Mouse (Mus musculus) hindbrain, embryonic 15.5 days (tissue): Measurements from ENCODE around the gene Zfand4. TPM values are rescaled to one million over a fixed set of nuclear protein-coding genes. Genes with fewer than 3 reads are reported as not detected.
A peak's percentile ranks its signal among the peaks of the same experiment; 100 is the strongest.
"Not testable (repeated sequence)": the region's sequence is repeated elsewhere in the genome, so short reads cannot be mapped to it uniquely, and the experiment has no call there.

Experiments used
- ATAC-seq: fragments of 200-750 bp; cut with Nextera tagmentation; 2 replicates; pipeline ENCODE4 v1.8.0; 2017; ENCODE audit warnings: low read depth, moderate number of reproducible peaks, moderate TSS enrichment; ENCODE audit not compliant: low FRiP score
- H3K27ac ChIP-seq: fragments of 300-500 bp; sonication (generic); replicated peaks from 2 replicates; pipeline ENCODE4 v1.5.1; 2015; ENCODE audit warnings: mild to moderate bottlenecking, inconsistent platforms
- H3K27me3 ChIP-seq: fragments of 300-500 bp; sonication (generic); 2 replicates; pipeline ENCODE4 v1.6.1; 2015; ENCODE audit warnings: control low read depth, inconsistent platforms
- H3K36me3 ChIP-seq: fragments of 300-500 bp; sonication (generic); 2 replicates; pipeline ENCODE4 v1.6.1; 2015; ENCODE audit warnings: control low read depth, inconsistent platforms
- H3K4me1 ChIP-seq: fragments of 300-500 bp; sonication (generic); replicated peaks from 2 replicates; pipeline ENCODE4 v1.6.1; 2015; ENCODE audit warnings: control low read depth, inconsistent platforms
- H3K4me2 ChIP-seq: fragments of 300-500 bp; sonication (generic); 2 replicates; pipeline ENCODE4 v1.6.1; 2015; ENCODE audit warnings: moderate library complexity, mild to moderate bottlenecking, inconsistent platforms
- H3K4me3 ChIP-seq: fragments of 300-500 bp; sonication (generic); 2 replicates; pipeline ENCODE4 v1.5.1; 2015; ENCODE audit warnings: mild to moderate bottlenecking, inconsistent platforms
- H3K9ac ChIP-seq: fragments of 300-500 bp; sonication (generic); 2 replicates; pipeline ENCODE4 v1.6.1; 2015; ENCODE audit warnings: inconsistent platforms
- H3K9me3 ChIP-seq: fragments of 300-500 bp; sonication (generic); 2 replicates; pipeline ENCODE4 v1.6.1; 2016; ENCODE audit warnings: control low read depth, inconsistent platforms
- WGBS: fragments of 180-500 bp; shearing (Covaris S2); methylation state at CpG from one replicate; pipeline ENCODE4 v1.1.7; 2015; 5-methylcytosine and 5-hydroxymethylcytosine counted together
- polyA plus RNA-seq: library from polyadenylated mRNA; unstranded; fragments of >200 nt; fragmentation: Nextera tagmentation; extraction: Ambion mirVana; gene quantifications from 2 replicates; pipeline ENCODE4 v1.2.1, GENCODE M21; 2015

Zfand4 gene
- polyA plus RNA-seq, 1 experiment from 2014 or later, result 6.1 TPM

DNA sequence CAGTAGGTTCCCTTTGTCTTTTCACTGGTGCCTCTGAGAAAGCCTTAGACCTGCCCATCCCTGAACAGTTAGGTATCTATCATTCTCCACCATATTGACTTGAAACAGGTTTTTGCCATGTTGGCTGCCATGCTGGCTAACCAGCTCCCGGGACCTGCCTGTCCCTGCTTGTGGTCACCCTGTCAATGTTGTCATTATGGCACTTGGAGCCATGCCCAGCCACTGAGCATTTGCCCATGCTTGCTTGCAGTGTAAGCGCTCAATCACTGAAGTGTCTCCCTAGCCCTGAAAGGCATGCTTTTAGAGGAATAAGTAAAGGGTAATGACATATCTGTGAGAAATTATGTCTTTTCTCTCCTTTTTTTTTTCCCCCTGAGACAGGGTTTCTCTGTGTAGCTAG is 67.4 kb downstream of the Zfand4 start:
- H3K4me2 ChIP-seq, result no peak overlapping the region
- no peaks in the 10 kb centered on the region for H3K4me1 ChIP-seq
- H3K4me3 ChIP-seq, result no peak overlapping the region
- no peaks in the 10 kb centered on the region for H3K36me3 ChIP-seq
- H3K9me3 ChIP-seq, result no peaks in the 10 kb centered on the region
- no peak overlapping the region for H3K9ac ChIP-seq
- WGBS, result 66% methylated on average over 2 of the region's 2 CpGs
- H3K27me3 ChIP-seq, result no peaks in the 10 kb centered on the region
- no peak for ATAC-seq
- H3K27ac ChIP-seq, result no peak overlapping the region

- no peaks in the 10 kb centered on the region for H3K9me3 ChIP-seq
- H3K9ac ChIP-seq, result peak overlapping the region; percentile 85
- peaks cover 24% of the 10 kb centered on the region for H3K4me1 ChIP-seq
- peak overlapping the region; percentile 97 for H3K4me3 ChIP-seq
- peak overlapping the region; percentile 62 for H3K4me2 ChIP-seq
- ATAC-seq, result no peak
- H3K36me3 ChIP-seq, result no peaks in the 10 kb centered on the region
- H3K27ac ChIP-seq, result peak overlapping the region; percentile 85
- H3K27me3 ChIP-seq, result no peaks in the 10 kb centered on the region
- WGBS, result 4% methylated on average over 7 of the region's 7 CpGs
These were observed 73.4 kb downstream of the Zfand4 start for GRCm38 (mm10) chr6:116337466-116337834.

GRCm38 (mm10) chr6:116337835-116338501 is 73.9 kb downstream of the Zfand4 start, which contains the start of gene March8:
March8 (plus strand) TSS chr6:116338024.
- under 1% methylated on average over 75 of the region's 75 CpGs for WGBS
- no peaks in the 10 kb centered on the region for H3K36me3 ChIP-seq
- no peaks in the 10 kb centered on the region for H3K9me3 ChIP-seq
- H3K4me1 ChIP-seq, result peaks cover 24% of the 10 kb centered on the region
- peak within 1 kb of the TSS; percentile 97 for H3K4me3 ChIP-seq
- H3K9ac ChIP-seq, result peak within 1 kb of the TSS; percentile 85
- H3K4me2 ChIP-seq, result peak within 1 kb of the TSS; percentile 62
- H3K27ac ChIP-seq, result peak within 1 kb of the TSS; percentile 85
- H3K27me3 ChIP-seq, result no peaks in the 10 kb centered on the region
- ATAC-seq, result peak; percentile 95

DNA sequence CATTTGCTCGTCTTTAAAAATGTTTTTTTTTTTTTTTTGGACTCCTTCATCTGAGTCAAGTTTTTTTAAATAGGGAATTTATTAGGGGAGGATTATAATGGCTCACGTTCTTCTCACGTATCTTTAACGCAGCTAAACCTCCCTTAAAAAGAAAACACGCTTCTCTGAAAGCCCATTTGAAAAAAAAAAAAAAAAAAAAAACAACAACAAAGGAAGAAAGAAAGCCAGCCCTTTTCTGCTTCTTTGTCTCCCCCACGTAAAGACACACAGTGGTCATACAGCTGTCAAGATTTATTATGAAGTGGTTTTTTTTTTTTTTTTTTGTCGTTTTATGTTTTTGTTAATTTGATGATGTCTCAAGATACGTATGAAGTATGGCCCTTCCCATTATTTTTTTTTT is 74.5 kb downstream of the Zfand4 start:
- Histone ChIP-seq H3K4me3 (peak overlapping the region; percentile 97), H3K27me3 (no peaks in the 10 kb centered on the region), H3K4me2 (peak overlapping the region; percentile 62), H3K27ac (peak overlapping the region; percentile 85), H3K4me1 (peaks cover 24% of the 10 kb centered on the region), H3K36me3 (no peaks in the 10 kb centered on the region), H3K9me3 (no peaks in the 10 kb centered on the region), H3K9ac (peak overlapping the region; percentile 85)
- no peak for ATAC-seq
- WGBS, result 3% methylated on average over 8 of the region's 8 CpGs

DNA sequence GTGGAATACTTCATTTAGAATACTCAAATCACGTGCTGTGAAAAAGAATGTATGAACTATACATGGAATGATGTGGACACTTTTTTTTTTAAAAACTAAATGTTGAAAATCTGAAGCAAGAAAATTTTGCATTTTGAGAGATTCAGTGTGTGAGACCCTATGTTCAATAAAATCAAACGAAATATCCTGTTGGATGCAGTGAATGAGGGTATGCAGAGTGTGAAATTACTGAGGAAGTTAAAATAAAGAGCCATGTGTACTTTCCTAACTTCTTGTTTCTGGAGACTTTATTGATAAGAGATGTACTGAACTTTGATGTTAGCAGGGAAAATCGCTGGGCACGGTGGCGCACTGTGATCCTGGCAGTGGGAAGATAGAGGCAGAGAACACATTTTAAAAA is 75.1 kb downstream of the Zfand4 start:
- Histone ChIP-seq H3K9me3 (no peaks in the 10 kb centered on the region), H3K27ac (no peak overlapping the region), H3K9ac (no peak overlapping the region), H3K27me3 (no peaks in the 10 kb centered on the region), H3K4me2 (peak overlapping the region; percentile 62), H3K4me1 (peaks cover 24% of the 10 kb centered on the region), H3K36me3 (no peaks in the 10 kb centered on the region), H3K4me3 (peak overlapping the region; percentile 97)
- 77% methylated on average over 5 of the region's 5 CpGs for WGBS
- ATAC-seq, result no peak

- 82% methylated on average over 1 of the region's 1 CpGs for WGBS
- peak overlapping the region; percentile 62 for H3K4me2 ChIP-seq
- H3K9me3 ChIP-seq, result no peaks in the 10 kb centered on the region
- no peak overlapping the region for H3K4me3 ChIP-seq
- H3K9ac ChIP-seq, result no peak overlapping the region
- H3K4me1 ChIP-seq, result peaks cover 24% of the 10 kb centered on the region
- no peaks in the 10 kb centered on the region for H3K36me3 ChIP-seq
- ATAC-seq, result no peak
- H3K27ac ChIP-seq, result no peak overlapping the region
- H3K27me3 ChIP-seq, result no peaks in the 10 kb centered on the region
These were observed 76.5 kb downstream of the Zfand4 start for GRCm38 (mm10) chr6:116340521-116340920.

GRCm38 (mm10) chr6:116347953-116348352 is 83.9 kb downstream of the Zfand4 start:
- no peaks in the 10 kb centered on the region for H3K36me3 ChIP-seq
- no peaks in the 10 kb centered on the region for H3K4me1 ChIP-seq
- H3K9me3 ChIP-seq, result no peaks in the 10 kb centered on the region
- no peak overlapping the region for H3K4me3 ChIP-seq
- no peak overlapping the region for H3K27ac ChIP-seq
- no peak overlapping the region for H3K4me2 ChIP-seq
- no peak overlapping the region for H3K9ac ChIP-seq
- WGBS, result 83% methylated on average over 2 of the region's 2 CpGs
- H3K27me3 ChIP-seq, result no peaks in the 10 kb centered on the region
- no peak for ATAC-seq

DNA sequence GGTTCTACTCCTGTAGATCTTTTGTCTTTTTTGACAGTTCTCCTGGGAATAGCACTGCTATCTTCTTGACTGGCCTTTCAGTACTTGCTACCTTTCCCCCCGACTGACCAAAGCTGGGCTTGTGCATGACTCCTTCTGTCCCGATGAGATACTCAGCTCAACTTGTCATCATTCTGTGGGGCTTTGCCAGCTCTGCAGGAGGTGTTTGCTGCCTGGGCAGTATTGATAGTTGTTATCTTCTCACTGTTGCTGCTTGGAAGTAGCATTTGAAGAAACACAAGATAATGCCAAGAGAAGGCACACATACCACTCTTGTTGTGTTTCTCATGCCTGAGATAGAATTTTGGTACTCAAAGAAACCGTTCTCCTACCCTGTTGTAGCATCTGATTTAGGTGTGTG is 86.0 kb downstream of the Zfand4 start:
- no peaks in the 10 kb centered on the region for H3K4me1 ChIP-seq
- WGBS, result 93% methylated on average over 3 of the region's 3 CpGs
- H3K27ac ChIP-seq, result no peak overlapping the region
- no peak overlapping the region for H3K4me3 ChIP-seq
- no peak for ATAC-seq
- H3K9me3 ChIP-seq, result no peaks in the 10 kb centered on the region
- H3K4me2 ChIP-seq, result no peak overlapping the region
- no peaks in the 10 kb centered on the region for H3K36me3 ChIP-seq
- H3K9ac ChIP-seq, result no peak overlapping the region
- no peaks in the 10 kb centered on the region for H3K27me3 ChIP-seq

GRCm38 (mm10) chr6:116350643-116351042 is 86.6 kb downstream of the Zfand4 start:
- Histone ChIP-seq H3K9ac (no peak overlapping the region), H3K27me3 (no peaks in the 10 kb centered on the region), H3K4me2 (no peak overlapping the region), H3K4me1 (no peaks in the 10 kb centered on the region), H3K36me3 (no peaks in the 10 kb centered on the region), H3K27ac (no peak overlapping the region), H3K4me3 (no peak overlapping the region), H3K9me3 (no peaks in the 10 kb centered on the region)
- ATAC-seq, result no peak
- 86% methylated on average over 6 of the region's 6 CpGs for WGBS

DNA sequence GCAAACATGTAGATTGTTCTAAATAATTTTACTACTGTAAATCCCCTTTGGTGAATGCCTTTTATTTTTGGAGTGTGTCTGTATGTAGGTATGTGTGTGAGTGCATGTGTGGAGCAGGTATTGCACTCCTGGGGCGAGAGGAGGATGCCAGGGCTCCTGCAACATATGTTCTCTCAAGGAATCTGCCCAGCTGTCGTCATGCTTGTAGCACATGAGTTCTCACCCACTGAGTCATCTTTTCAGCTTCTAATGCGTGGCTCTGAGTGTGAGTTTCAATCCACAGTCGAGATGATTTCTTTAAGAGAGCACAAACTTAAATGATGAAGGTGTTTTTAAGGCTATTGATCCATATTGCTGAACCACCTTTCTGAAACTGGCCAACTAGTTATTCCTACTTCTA is 87.5 kb downstream of the Zfand4 start:
- Histone ChIP-seq H3K9ac (no peak overlapping the region), H3K27ac (no peak overlapping the region), H3K27me3 (no peaks in the 10 kb centered on the region), H3K36me3 (no peaks in the 10 kb centered on the region), H3K9me3 (no peaks in the 10 kb centered on the region), H3K4me2 (no peak overlapping the region), H3K4me1 (no peaks in the 10 kb centered on the region), H3K4me3 (no peak overlapping the region)
- 80% methylated on average over 4 of the region's 4 CpGs for WGBS
- ATAC-seq, result no peak

DNA sequence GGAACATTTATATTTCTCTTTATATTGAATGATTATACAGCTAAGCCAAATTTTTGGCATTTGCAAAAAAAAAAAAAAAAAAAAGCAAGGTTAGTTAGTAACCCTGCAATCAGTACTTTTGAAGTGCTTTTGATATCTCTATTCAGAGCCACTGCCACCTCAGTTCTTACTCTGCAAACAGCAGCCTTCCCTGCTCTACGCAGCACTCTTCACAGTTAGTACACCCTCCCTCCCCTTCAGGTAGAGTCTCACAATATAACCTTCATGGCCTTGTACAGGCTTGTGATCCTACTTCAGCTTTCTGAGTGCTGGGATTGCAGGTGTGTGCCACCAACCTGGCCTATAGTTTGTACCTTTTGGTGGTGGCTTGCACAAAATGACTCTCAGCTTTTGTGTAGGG is 89.4 kb downstream of the Zfand4 start:
- Histone ChIP-seq H3K4me3 (no peak overlapping the region), H3K4me1 (no peaks in the 10 kb centered on the region), H3K27me3 (no peaks in the 10 kb centered on the region), H3K4me2 (no peak overlapping the region), H3K36me3 (no peaks in the 10 kb centered on the region), H3K9me3 (no peaks in the 10 kb centered on the region), H3K9ac (no peak overlapping the region), H3K27ac (no peak overlapping the region)
- no peak for ATAC-seq
- WGBS, result 91% methylated on average over 1 of the region's 1 CpGs

- 81% methylated on average over 8 of the region's 8 CpGs for WGBS
- H3K27ac ChIP-seq, H3K36me3 ChIP-seq, ATAC-seq, H3K4me3 ChIP-seq, H3K4me1 ChIP-seq, H3K27me3 ChIP-seq, H3K4me2 ChIP-seq, H3K9me3 ChIP-seq, H3K9ac ChIP-seq: not testable (repeated sequence)
These were observed 92.4 kb downstream of the Zfand4 start for GRCm38 (mm10) chr6:116356311-116356947.

GRCm38 (mm10) chr6:116356948-116357325 is 92.9 kb downstream of the Zfand4 start:
- no peaks in the 10 kb centered on the region for H3K36me3 ChIP-seq
- no peak for ATAC-seq
- 57% methylated on average over 4 of the region's 4 CpGs for WGBS
- H3K27me3 ChIP-seq, result no peaks in the 10 kb centered on the region
- H3K4me3 ChIP-seq, result no peak overlapping the region
- no peak overlapping the region for H3K4me2 ChIP-seq
- H3K4me1 ChIP-seq, result peaks cover 4% of the 10 kb centered on the region; the same call in 1 of the 2 replicates
- no peak overlapping the region for H3K9ac ChIP-seq
- no peaks in the 10 kb centered on the region for H3K9me3 ChIP-seq
- no peak overlapping the region for H3K27ac ChIP-seq
